Mouse (Mus musculus) CD8-positive naive resting alpha-beta T cell, adult 2 months (primary cell): ENCODE results near the gene Borcs5.
"Not testable (repeated sequence)": the region's sequence is repeated elsewhere in the genome, so short reads cannot be mapped to it uniquely, and the experiment has no call there.

Source experiments
- DNase-seq, 2 experiments: peaks; one replicate each; pipeline ENCODE4 v3.0.0; 2022; ENCODE audit warnings: low read depth in 2 of 2, low spot score in 2 of 2

Borcs5 gene

DNA sequence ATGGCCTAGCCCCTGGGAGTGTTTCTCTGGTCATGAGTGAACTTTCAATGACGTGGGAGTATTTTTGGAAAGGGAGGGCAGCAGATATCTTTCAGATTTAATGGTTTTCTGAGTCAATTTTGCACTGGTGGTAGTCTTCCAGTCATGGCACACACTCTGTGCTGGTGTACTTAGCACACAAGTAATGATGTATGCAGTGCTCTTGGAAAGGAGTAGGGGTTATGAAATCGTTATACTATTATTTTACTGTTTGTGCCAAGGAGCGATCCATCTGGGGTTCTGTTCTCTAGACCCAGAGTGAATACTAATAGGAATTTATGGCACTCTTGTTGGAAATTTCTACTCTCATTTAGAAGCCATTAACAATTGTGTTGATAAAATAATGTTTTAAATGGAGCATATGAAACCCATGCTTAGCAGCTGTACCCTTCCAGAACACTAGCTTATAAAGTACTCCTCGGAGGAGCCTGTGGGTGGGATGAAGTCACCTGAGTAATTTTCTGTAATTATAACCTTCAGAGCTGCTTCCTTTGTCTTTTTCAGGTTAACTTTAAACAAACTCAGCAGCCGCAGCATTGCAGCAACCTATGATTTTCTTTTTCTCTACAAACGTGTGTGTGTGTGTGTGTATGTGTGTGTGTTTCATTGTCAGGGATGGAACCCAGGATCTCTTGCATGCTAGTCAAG, 30.0 kb downstream of the Borcs5 start:
- DNase-seq: no peak

DNA sequence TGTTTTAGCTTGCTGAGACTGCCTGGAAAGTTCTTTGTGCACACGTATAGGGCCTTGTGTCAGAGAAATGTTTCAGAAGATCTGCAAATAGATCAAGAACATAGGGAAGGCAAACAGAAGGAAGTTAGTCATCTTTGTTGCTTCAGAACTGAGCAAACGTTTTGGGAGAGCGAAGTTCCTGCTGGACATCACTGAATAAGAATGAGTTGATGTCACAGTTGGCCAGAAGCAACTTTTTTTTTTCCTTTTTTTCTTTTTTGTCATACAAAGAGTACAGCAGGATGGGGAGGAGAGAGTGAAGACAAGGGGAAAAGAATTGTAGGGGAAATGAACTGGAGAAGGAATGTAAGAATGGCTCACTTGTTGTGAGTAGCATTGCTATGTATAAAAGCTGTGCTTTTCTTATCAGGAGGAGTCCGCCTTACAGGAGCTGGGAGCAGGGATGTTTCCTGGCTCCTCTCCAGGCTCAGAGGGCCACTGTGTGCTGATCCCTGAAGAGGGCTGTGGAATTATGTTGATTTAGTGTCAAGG, 31.6 kb downstream of the Borcs5 start:
- no peak for DNase-seq

DNA sequence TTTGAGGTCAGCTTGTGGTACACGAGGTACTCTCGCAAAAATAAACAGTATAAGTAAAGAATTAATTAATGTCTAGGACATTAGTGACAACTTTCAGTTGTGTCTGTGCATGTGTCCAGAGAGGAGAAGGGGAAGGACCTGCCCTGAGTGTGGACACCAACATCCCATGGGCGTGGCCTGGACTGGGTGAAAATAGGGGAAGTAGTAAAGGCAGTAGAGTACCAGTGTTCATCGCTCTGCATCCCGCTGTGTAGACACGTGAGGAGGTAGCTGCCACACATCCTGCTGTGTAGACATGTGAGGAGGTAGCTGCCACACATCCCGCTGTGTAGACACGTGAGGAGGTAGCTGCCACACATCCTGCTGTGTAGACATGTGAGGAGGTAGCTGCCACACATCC, 34.4 kb downstream of the Borcs5 start:
- DNase-seq: not testable (repeated sequence)

DNA sequence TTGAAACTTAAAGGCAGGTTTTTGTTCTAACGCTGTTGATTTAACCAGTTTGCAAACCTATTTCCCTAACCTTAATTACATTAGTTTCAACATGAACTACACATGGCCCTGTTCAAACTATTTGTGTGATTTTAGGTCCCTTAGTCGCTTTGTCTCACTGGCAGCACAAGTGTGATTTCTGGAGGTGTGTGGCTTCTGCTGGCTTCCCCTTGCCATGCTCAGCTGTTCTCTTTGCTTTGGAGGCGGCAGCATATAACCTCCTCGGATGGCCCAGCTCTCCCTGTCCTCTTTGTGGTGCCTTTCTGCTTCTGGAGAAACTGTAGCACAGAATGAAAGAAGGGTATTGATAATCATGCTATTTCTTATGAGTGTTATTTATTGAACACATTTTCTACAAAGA, 38.2 kb downstream of the Borcs5 start:
- no peak for DNase-seq

DNA sequence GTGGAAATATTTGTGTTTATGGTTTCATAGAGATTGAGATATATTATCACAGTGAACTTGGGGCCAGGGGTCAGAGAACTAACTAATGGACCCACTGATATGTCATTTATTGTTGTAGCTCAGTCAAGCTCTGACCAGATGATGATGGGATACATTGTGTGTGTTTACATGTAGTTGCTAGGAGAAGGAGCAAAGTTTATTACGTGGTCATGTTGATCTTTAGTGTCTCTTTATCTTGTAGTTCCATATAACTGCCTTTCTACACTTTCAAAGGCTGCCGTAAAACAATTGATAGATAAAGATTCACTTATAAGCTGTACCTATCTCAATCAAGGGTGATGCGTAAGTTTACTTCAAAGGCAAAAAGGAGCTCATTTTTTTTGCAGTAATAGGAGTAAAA, 38.7 kb downstream of the Borcs5 start:
- DNase-seq: no peak

DNA sequence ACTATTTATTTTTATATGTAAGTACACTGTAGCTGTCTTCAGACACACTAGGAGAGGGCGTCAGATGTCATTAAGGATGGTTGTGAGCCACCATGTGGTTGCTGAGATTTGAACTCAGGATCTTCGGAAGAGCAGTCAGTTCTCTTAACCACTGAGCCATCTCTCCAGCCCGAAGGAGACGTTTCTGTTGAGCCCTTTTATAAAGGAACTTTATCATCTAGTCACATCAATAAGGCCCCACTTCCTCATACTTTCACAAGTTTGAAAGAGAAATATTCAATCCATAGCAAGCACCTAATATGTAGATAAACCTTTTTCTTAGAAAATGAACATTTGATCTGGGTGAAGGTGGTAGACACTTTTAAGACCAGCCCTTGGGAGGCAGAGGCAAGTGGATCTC, 40.0 kb downstream of the Borcs5 start:
- DNase-seq: not testable (repeated sequence)

DNA sequence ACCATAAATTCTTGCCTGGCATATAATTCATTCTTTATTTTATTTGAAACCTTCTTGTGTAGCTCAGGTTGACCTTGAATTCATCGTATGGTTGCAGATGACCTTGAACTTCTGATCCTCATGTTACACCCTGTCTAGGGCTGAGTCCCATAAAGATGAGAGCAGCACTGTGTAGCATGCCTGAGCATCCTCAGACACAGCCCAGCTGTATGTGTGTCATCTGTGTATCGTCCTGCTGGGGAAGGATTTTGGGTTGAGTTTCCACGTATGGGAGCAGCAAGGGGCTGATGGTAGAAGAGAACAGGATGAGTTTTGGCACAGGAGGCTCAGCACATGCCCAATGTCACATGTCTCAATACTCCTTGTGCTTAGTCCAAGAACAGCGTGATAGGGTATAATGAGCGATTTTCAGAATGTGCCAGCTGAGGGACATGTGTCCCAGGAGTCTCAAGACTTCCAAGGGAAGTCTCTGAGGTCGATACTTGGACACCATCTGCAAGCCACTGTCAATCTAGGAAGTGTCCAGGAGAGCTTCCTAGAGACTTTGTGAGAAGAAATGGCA, 45.1 kb downstream of the Borcs5 start:
- DNase-seq: no peak

DNA sequence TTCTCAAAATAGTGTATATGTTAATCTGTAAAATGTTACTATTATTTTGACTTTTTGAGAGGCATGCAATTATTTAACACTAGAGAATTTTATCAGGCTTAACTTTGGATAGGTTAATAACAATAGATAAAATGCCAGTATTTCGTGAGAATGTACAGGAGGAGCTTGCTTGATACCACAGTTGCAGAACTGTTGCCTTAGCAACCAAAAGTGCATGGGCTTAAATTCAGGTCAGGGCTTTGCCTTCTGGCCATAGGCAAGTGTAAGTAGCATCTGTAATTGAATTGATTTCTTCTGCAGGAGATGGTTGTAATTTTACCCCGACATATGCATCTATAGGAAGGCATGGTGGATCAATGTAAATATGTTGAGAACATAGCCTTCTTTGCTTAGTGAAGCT, 45.7 kb downstream of the Borcs5 start:
- no peak for DNase-seq

DNA sequence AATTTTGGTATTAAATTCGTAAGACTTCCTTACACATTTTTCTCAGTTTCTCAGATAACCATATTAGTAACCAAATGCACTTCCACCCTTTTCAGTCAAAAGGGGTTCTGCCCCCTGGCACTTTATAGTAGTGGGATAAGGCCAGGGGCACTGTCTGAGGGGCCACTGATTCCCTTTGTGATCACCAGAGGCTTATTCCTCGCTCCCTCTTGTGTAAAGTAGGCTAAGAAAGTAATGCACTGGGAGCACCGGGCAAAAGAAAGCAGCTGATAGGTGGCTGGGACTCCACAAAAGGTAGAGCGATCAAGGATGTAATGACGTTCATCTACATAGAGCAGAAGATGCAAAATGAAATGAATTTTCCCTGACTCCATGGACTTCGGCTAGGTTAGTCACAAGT, 46.2 kb downstream of the Borcs5 start:
- DNase-seq: no peak

DNA sequence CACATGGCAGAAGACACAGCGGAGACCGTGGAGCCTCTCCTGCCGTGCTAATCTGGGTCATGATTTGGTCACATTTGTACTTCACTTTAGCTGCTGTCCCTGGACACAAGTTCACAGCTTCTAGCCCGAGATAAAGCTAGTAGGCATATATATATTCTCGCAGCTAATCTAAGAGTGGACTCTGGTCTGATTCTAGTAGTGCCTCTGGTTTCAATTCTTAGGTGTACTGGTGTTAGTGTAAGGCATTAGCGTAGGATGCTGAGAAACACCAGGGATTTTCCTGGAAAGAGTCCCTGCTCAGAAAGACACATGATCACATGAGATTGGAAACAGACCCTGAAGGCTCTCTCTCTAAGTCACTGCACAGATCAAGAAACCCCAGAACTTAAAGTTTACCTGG, 55.2 kb downstream of the Borcs5 start:
- no peak for DNase-seq

DNA sequence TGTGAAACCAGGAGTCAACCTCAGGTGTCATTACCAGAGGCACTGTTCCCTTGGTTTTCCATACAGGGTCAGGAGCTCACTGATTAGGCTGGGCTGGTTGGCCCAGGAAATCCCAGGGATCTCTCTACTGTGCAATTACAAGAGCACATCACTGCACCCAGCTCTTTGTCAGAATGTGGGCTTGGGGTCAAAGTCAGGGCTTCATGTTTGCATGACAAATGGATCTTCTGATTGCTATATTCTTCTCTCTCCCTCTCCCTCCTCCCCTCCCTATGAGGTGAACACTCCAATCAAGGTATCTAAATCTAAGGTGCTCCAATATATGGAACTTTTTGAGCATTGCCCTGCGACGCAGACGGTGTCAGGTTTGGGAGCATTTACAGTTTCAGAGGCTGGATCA, 55.7 kb downstream of the Borcs5 start:
- no peak for DNase-seq

DNA sequence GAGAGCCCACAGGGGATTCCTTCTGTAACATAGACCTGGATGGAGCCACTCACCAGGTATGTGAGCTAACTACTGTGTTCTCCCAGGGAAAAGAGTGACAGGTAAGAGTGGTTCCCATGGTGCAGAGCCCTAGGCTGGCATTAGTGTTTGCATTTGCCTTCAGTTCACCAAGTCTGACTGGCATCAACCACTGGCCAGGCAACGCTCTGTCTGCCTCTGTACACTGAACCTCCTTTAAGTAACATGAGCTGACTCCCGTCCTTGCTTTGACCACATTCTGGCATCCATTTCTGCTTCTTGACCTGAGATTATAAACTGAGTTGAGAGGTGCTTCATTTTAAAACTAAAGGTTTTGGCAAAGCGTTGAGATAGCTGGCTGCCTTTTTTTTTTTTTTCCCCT, 56.3 kb downstream of the Borcs5 start:
- DNase-seq: no peak

DNA sequence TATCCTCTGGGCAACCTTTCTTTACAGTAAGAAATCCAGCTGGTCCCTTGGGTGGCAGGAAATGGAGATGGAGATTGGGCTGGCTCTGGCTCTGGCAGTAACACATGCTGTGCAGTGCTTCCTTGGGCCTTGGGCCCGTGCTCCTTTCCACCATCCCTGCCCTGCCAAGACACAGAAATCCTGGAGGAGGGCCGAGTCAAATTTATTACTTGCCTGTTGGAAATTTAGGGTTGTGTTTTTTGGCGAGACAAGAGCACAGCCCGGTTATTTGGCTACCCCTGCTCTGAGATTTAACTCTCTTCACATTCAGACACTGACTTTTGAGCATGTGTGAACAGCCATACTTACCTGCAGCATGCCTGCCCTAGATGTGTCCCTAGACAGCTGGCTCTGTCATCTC, 56.8 kb downstream of the Borcs5 start:
- DNase-seq: no peak

DNA sequence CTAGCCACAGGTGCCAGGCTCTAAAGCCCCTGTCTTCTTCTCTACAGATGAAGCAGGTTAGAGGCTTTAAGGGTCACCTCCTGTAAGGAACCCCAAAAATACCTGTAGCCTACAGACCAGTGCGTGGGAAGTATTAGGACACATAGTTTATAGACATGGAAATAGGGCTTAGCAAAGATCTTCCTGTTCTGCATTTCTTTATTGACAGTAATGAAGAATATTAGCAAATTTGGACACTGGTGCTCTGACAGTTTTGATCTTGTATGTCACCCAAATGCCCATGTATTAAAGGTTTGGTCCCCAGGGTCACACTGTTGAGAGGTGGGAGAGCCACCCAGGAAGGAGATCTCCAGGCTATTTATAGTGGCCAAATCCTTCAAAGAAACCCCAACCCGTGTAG, 57.2 kb downstream of the Borcs5 start:
- DNase-seq: no peak

DNA sequence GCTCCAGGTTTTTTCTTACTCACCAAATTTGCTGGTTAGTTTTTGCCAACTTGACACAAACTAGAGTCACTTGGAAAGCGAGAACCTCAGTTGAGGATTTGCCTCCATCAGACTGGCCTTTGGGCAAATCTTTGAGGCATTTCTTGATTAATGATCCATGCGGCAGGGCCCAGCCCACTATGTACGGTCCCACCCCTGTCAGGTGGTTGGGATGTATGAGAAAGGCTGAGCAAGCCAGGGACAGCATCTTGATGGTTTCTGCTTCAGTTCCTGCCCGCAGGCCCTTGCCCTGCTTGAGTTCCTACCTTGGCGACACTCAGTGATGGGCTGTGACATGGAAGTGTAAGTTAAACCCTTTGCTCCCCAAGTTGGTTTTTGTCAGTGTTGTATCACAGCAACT, 58.9 kb downstream of the Borcs5 start:
- DNase-seq: no peak

DNA sequence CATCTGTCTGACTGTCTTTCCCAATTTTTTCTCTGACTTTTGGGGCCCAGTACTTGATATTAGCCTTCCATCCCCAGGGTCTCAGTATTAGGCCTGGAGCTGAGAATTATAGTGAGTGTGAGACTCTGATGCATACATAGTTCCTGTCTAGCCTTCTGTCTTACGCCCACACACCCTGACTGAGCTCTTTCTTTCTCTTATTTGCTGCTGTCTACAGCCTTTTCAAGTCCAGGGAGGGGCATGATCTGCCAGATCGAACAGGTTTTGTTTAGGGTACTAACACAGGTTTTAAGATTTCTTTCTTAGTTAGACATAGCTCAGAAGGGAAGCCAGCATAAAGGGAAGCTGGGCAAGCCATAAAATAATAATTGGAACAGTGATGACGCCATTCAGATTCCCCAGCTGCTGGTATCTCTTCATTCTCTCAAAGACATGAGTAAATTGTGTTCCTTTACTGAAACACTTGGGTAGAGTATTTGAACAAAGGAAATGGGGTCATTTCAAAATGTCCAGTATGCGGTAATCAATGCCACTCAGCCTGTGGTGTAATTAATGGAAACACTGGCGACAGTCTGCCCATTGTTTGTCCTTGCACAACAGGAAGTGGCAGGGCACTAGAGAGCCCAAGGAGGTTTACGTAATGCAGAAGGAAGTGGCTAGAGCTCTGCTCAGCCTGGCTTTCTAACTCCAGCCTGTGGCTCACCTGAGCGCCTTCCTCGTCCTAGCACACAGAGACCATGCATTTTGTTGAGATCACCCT, 61.3 kb downstream of the Borcs5 start:
- peak; percentile 25 to 50 for DNase-seq

DNA sequence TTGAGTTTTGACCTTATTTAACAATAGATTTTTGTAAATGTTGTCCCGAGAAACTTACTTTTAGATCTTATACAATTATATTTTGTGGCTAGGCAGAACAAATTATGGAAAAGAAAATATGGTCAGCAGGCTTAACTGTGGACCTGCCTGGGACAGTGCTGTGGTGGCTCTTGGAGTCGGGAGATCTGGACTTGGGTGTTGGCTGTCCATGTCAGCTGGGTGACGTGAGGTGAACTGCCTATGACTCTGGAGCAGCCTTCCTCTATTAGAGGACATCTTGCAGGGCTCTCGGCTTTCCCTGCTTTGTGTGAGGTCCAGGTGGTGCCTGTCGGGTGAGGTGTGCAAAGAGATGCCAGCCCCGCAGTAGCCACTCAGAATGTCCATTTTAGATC, 61.9 kb downstream of the Borcs5 start:
- no peak for DNase-seq

DNA sequence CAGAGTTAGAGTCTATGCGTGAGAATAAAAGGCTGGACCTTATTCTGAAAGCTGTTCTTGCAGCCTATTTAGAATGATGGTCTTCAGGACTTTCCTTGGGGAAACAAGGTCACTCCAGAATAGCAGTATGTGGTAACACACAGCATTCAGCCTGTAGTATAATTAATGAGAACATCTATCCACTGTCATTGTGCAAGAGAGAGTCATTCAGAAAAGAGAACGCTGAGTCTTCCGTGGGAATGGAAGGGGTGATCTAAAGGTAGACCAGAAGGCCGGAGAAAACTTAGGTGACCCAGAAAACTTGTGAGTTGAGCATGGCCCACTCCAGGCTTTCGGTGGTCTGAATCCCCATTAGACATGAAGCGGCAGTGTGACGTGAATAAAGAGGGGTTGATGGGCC, 62.9 kb downstream of the Borcs5 start:
- no peak for DNase-seq

DNA sequence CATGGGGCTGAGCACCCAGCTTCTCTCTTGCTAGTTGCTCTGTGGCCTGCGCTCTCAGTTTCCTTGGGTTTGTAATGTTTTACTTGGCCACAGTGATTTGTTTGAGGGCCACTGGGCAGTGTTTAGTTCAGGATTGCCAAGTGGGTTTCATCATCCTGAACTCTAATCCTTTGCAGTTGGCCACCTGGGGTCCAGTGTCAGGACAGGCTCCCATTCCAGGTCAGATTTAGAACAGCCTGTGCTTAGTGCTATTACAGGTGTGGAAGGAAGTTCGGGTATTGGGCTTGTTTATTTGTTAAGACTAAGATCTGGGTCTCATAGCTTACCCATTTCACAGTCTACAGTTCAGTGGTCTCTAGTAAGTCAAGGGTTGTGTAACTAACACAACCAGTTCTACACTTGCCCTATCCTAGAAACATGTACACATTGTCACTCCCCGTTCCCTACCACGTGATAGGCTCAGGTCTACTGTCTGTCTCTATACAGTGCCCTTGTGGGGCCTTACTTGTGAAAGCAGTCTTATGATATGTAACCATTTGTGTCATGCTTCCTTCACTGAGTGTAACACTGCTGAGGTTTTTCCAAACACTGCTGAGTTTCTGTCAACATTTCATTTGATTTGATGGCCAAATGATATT, 63.9 kb downstream of the Borcs5 start:
- DNase-seq: no peak

DNA sequence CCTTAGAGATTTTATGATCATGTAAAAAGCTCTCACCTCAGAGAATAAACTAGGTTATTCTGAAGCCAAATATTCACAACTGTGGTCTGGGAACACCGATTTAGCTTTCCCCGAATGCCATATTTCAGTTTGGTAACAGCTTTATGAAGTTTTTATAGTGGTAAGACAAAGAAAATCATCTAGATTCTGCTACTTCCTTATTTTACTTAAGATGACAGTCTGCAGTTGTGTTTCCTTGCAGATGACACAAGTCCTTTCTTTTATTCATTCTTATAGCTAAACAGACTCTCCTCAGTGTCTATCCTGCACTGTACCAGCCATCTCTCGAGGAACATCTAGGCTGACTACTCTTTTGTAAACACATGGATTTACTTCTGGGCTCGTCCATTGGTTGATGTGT, 67.2 kb downstream of the Borcs5 start:
- DNase-seq: no peak

DNA sequence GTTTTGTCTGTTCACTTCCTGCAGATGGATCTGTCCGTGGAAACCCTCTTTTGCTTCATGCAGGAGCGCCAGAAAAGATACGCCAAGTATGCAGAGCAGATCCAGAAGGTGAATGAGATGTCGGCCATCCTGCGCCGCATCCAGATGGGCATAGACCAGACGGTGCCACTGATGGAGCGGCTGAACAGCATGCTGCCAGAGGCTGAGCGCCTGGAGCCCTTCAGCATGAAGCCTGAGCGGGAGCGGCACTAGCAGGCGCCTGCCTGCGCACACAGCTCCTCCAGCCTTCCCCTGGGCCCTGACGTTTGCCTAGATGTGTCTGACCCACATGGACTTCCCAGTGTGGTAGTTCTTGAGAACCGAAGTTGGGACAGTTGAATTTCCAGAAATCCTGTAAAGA, 70.7 kb downstream of the Borcs5 start:
- no peak for DNase-seq

DNA sequence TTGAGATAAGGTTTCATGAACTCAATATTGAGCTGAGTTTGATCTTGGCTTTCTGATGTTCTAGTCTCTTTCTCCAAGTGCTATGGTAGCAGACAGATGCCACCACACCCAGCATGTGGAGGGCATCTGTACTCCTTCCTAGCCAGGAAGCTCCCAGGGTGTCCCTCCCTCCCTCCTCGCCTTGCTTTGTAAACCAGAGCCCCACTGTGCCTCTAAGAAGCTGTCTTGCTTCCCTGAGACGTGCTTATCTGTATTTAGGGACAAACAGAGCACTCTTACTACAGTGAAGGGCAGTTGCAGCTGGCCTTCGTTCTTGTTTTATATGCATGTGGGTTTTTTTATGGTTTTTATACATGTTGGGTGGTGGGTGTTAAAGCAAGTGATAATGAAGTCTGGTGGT, 74.0 kb downstream of the Borcs5 start:
- DNase-seq: no peak
